Mouse (Mus musculus): Measurements from ENCODE around the gene Tnrc6c. TPM values are rescaled to one million over a fixed set of nuclear protein-coding genes. Genes with fewer than 3 reads are reported as not detected.

Tnrc6c gene
- total and polyA plus RNA-seq, 3 experiments, result 6.9 to 16.7 (median 12.8) TPM

DNA sequence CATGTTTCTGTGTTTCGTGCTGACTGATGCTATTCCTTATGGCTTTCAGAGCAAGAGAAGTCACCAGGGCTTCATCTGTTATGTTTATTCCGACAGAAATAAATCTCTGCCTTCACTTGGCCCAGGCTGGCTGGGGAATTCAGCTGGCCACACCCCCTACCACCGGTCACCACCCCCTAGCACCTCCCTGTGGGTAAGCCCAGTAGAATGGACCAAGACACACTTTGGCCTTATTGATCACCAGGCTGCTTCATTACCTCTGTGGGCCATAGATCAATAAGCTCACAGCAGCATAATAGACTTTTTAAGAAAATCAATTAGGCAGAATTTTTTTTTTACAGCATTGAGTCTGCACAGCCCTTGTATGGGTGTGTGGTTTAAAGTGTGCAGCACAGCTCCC, 35.9 kb upstream of the Tnrc6c start:
- DNase-seq (ENCODE audit: extremely low read depth), result no peak
- Histone ChIP-seq H3K9me3 (replicated peaks; ENCODE audit: low read length) (peaks cover 11% of the 10 kb centered on the region), H3K27me3 (replicated peaks) (no peaks in the 10 kb centered on the region), H3K4me1 (ENCODE audit: control insufficient read depth in 1 of 2, insufficient read depth in 2 of 2) (peaks cover 15 to 44% of the 10 kb centered on the region in 2 experiments), H3K9ac (ENCODE audit: insufficient read depth, low read depth) (peak overlapping the region; percentile 35), H3K4me3 (replicated peaks in 1 of 3; ENCODE audit: low read depth in 2 of 3, low read length in 2 of 3, poor library complexity in 1 of 3) (peak overlapping the region in 2 of 3 experiments; percentile 20 to 28), H3K79me2 (replicated peaks; ENCODE audit: control insufficient read depth, extremely low read depth, insufficient read depth, poor library complexity, severe bottlenecking) (no peaks in the 10 kb centered on the region), H3K4me2 (ENCODE audit: insufficient read depth, low read depth, poor library complexity, severe bottlenecking) (peak overlapping the region; percentile 83), H3K27ac (ENCODE audit: insufficient read depth, low read depth) (peak overlapping the region; percentile 75), H3K36me3 (replicated peaks in 1 of 2; ENCODE audit: control insufficient read depth in 1 of 2, insufficient read depth in 1 of 2, low read length in 1 of 2) (no peaks in the 10 kb centered on the region)
- TF ChIP-seq POLR2AphosphoS2 (IDR thresholded peaks at IDR 0.05; ENCODE audit: low read depth, low read length), result no peak
- no peak; the same call in 1 of the 2 replicates for TF ChIP-seq RAD21 (IDR thresholded peaks at IDR 0.05; ENCODE audit: low read depth, low read length)
- no peak for TF ChIP-seq MAZ (IDR thresholded peaks at IDR 0.05; ENCODE audit: low read depth, low read length)
- no peak; the same call in 1 of the 2 replicates for TF ChIP-seq IRF4 (IDR thresholded peaks at IDR 0.05; ENCODE audit: low read depth, low read length)
- TF ChIP-seq CHD1 (IDR thresholded peaks at IDR 0.05; ENCODE audit: low read depth, low read length), result peak; percentile 72; the same call in 1 of the 2 replicates
- 0 out of 2 replicates have a peak, but pooled peaks have one; percentile 3 for TF ChIP-seq ELF1 (IDR thresholded peaks at IDR 0.05; ENCODE audit: low read depth, low read length)
- peak; percentile 34 for TF ChIP-seq ZNF384 (IDR thresholded peaks at IDR 0.05; ENCODE audit: low read depth, low read length)
- no peak; the same call in 1 of the 2 replicates for TF ChIP-seq POLR2A (IDR thresholded peaks at IDR 0.05; ENCODE audit: low read depth, low read length)
- dilution Hi-C loops (cut with MboI; ENCODE audit: extremely low pct_ligation_motif_present, extremely low pct_unique_long_range_greater_than_20kb, low sequenced_read_pairs) (no loop called here), in situ Hi-C loops (cut with MboI; ENCODE audit: low pct_ligation_motif_present, low pct_unique_long_range_greater_than_20kb, low sequenced_read_pairs) (no loop called here)

DNA sequence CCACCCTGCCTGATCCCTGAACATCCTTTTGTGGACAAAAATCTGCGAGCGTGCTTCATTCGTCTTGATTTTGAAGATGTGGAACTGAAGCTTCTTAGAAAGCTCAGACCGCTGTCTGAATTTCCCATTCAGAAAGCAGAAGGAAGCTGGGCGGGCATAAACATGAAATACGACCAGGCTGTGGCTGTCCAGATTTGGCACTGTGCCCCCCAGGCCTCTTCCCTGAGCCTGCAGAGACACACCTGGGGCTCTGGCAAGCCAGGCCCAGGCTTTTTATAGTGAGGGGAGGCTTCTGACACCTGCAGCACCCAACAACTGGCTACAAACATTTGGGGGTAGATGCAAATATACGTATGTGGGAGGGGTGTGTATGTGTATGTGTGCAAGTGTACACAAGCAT, 35.3 kb upstream of the Tnrc6c start:
- Histone ChIP-seq H3K4me3 (replicated peaks in 1 of 3; ENCODE audit: low read depth in 2 of 3, low read length in 2 of 3, poor library complexity in 1 of 3) (peak overlapping the region in 2 of 3 experiments; percentile 20 to 28), H3K27me3 (replicated peaks) (no peaks in the 10 kb centered on the region)
- dilution Hi-C loops (cut with MboI; ENCODE audit: extremely low pct_ligation_motif_present, extremely low pct_unique_long_range_greater_than_20kb, low sequenced_read_pairs), result no loop called here

More for the DNA sequence above, 35.3 kb upstream of the Tnrc6c start:
- Histone ChIP-seq H3K4me2 (ENCODE audit: insufficient read depth, low read depth, poor library complexity, severe bottlenecking) (peak overlapping the region; percentile 83), H3K36me3 (replicated peaks in 1 of 2; ENCODE audit: control insufficient read depth in 1 of 2, insufficient read depth in 1 of 2, low read length in 1 of 2) (no peaks in the 10 kb centered on the region), H3K9me3 (replicated peaks; ENCODE audit: low read length) (peaks cover 11% of the 10 kb centered on the region), H3K9ac (ENCODE audit: insufficient read depth, low read depth) (peak overlapping the region; percentile 35), H3K27ac (ENCODE audit: insufficient read depth, low read depth) (peak overlapping the region; percentile 75), H3K79me2 (replicated peaks; ENCODE audit: control insufficient read depth, extremely low read depth, insufficient read depth, poor library complexity, severe bottlenecking) (no peaks in the 10 kb centered on the region), H3K4me1 (ENCODE audit: control insufficient read depth in 1 of 2, insufficient read depth in 2 of 2) (peaks cover 15 to 44% of the 10 kb centered on the region in 2 experiments)
- in situ Hi-C loops (cut with MboI; ENCODE audit: low pct_ligation_motif_present, low pct_unique_long_range_greater_than_20kb, low sequenced_read_pairs), result no loop called here
- DNase-seq (ENCODE audit: extremely low read depth), result peak; percentile 64
- TF ChIP-seq CHD2 (IDR thresholded peaks at IDR 0.05; ENCODE audit: low read length), result no peak
- no peak for TF ChIP-seq PAX5 (IDR thresholded peaks at IDR 0.05; ENCODE audit: low read length)
- TF ChIP-seq MAFK (IDR thresholded peaks at IDR 0.05; ENCODE audit: insufficient replicate concordance, low read length), result no peak
- no peak for TF ChIP-seq HCFC1 (IDR thresholded peaks at IDR 0.05; ENCODE audit: low read depth, low read length)
- TF ChIP-seq ELF1 (IDR thresholded peaks at IDR 0.05; ENCODE audit: low read depth, low read length), result peak; percentile 2; the same call in 1 of the 2 replicates
- TF ChIP-seq JUN (IDR thresholded peaks at IDR 0.05; ENCODE audit: insufficient read depth, low read depth, low read length), result no peak
- TF ChIP-seq POLR2A (IDR thresholded peaks at IDR 0.05; ENCODE audit: low read depth, low read length), result no peak
- no peak for TF ChIP-seq KAT2A (IDR thresholded peaks at IDR 0.05; ENCODE audit: insufficient replicate concordance, low read length)
- no peak for TF ChIP-seq UBTF (IDR thresholded peaks at IDR 0.05; ENCODE audit: low read depth, low read length)
- TF ChIP-seq MAX (IDR thresholded peaks at IDR 0.05; ENCODE audit: low read length), result no peak
- TF ChIP-seq TBP (conservative IDR thresholded peaks at IDR 0.05; ENCODE audit: low read depth, low read length), result no peak
- TF ChIP-seq TCF12 (IDR thresholded peaks at IDR 0.05; ENCODE audit: low read depth, low read length), result peak; percentile 78
- peak; percentile 21; the same call in 1 of the 2 replicates for TF ChIP-seq EP300 (IDR thresholded peaks at IDR 0.05; ENCODE audit: low read length)
- TF ChIP-seq MXI1 (IDR thresholded peaks at IDR 0.05; ENCODE audit: low read depth, low read length), result no peak
- no peak; the same call in 1 of the 2 replicates for TF ChIP-seq ETS1 (conservative IDR thresholded peaks at IDR 0.05; ENCODE audit: low read depth, low read length)
- TF ChIP-seq GABPA (IDR thresholded peaks at IDR 0.05; ENCODE audit: insufficient replicate concordance, low read depth, low read length), result no peak
- no peak for TF ChIP-seq ZMIZ1 (IDR thresholded peaks at IDR 0.05; ENCODE audit: low read depth, low read length)
- no peak; the same call in 1 of the 2 replicates for TF ChIP-seq BHLHE40 (IDR thresholded peaks at IDR 0.05; ENCODE audit: low read depth, low read length)
- TF ChIP-seq SIN3A (IDR thresholded peaks at IDR 0.05; ENCODE audit: low read length), result no peak
- TF ChIP-seq MEF2A (IDR thresholded peaks at IDR 0.05; ENCODE audit: borderline replicate concordance, low read depth, low read length), result peak; percentile 74
- no peak for TF ChIP-seq MAZ (IDR thresholded peaks at IDR 0.05; ENCODE audit: low read depth, low read length)
- TF ChIP-seq RAD21 (IDR thresholded peaks at IDR 0.05; ENCODE audit: low read depth, low read length), result no peak
- no peak for TF ChIP-seq POLR2AphosphoS2 (IDR thresholded peaks at IDR 0.05; ENCODE audit: low read depth, low read length)
- TF ChIP-seq JUND (conservative IDR thresholded peaks at IDR 0.05; ENCODE audit: low read depth, low read length), result no peak
- TF ChIP-seq SMC3 (IDR thresholded peaks at IDR 0.05; ENCODE audit: low read depth, low read length), result no peak
